Mouse (Mus musculus) thymus, postnatal 36 days (tissue): Measurements from ENCODE around the gene Kif20b.

Experiments used
- DNase-seq, 2 experiments: peaks; one replicate each; pipeline ENCODE4 v3.0.0; 2022; ENCODE audit warnings: mixed read lengths in 2 of 2

Gene Kif20b

GRCm38 (mm10) chr19:34921652-34922602 lies at the start of gene Kif20b:
Gene Kif20b (plus strand): TSS chr19:34922361.
- DNase-seq = peak; percentile 94

DNA sequence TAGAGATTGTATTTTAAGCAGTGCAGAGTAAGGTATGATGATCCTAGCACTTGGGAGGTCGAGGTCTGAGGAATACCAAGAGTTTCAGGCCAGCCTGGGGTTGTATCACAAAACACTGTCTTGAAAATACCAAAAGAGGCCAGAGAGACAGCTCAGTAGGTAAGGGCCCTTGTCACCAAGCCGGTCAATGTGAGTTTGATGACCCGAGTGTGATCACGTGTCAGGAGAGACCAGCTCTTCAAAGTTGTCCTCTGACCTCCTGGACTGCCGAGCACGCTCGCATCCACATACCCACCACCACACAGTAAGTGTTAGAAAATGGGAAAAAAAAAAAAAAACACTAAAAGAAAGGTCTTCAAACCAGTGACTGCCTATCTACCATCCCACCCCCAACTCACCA lies 45.5 kb upstream of the Kif20b start:
- no peak for DNase-seq

DNA sequence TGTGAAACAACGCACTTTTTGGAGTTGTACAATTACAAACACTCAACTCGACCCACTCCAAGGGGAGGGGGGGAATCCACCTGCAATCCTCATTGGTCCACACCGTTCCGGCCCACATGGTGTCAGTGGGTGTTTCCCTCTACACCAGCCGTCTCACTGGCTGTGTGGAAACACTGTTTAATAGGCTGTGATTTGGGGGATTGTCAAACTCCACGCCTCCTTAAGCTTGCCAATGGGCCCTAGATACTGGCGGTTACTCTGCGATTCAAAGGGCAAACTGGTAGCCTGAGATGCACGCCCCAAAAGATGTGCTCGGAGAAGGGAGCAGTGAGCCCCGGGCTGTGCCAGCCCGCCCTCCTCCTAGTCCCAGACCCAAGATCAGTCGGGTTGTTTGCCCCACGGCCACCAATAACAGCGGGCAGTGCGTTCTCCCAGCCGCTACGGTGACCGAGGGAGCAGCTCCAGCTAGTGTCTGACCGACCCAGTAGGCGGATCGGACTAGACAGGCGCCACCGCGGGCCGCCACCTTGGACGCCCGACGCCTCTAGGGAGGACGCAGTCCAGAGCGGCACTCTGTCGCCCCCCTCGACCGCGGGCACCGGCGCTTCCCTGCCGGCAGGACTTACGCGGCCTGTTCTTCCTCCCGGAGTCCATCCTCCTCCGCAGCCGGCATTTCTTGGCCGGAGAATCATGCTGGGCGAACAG lies 44.1 kb upstream of the Kif20b start:
- peak; percentile 72 to 73 for DNase-seq

- peak; percentile 69 to 70 for DNase-seq
Observed at GRCm38 (mm10) chr19:34878603-34879541, 43.3 kb upstream of the Kif20b start, which contains the start of gene Pank1. Gene Pank1 (minus strand): TSS chr19:34879455.

DNA sequence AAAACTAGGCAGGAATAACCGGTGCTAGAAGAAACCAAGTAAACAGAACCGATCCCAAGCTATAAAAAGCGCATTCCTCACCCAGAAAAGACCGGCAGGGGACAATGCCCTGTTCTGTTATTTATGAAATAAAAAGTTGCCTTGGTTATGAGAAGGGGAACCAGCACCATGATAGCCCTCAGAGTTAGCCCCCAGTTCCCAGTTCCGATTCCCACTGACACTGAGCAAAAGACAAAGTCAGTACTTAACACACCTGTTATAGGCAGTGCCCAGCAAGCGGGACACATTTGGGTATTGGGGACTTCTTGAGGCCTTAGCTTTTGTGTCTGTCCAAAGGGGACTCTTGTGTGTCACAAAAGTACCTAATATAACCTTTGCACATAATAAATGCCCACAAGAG lies 42.5 kb upstream of the Kif20b start:
- DNase-seq = no peak

DNA sequence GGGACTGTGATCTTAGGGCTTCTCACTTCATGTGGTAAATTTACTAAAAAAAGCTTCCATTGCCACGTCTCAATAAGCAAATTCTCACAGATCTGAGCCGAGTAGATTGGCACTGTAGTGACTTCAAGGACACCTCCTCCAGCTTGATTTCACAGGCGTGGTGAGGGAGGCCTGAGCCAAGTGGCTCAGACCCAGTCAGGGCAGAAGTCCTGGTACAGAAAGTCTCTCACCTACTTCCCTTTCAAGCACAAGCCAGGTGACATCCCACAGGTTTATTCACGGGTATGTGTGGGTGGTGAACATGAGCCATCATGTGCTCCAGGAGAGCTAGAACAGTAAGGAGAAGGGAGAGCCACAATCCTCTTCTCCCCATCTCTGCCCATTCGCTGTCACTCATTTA lies 41.0 kb upstream of the Kif20b start:
- no peak for DNase-seq

DNA sequence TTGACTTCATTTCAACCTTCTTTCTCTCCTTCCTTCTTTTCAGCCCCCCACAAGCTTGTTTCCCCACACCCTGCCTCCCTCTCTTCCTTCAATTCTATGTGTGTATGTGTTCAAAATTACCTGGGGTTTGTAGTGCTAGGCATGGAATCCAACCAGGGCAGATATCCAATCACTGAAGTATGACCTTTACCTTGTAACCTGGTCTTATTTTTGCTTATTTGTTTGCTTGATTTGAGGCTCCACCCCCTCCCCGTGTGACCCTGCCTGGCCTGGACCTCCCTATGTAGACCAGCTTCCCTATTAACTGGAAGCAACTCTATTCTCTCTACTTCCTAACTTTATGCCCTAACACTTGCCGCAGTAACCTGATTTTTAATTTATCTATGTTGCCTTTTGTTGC lies 39.7 kb upstream of the Kif20b start:
- no peak for DNase-seq

DNA sequence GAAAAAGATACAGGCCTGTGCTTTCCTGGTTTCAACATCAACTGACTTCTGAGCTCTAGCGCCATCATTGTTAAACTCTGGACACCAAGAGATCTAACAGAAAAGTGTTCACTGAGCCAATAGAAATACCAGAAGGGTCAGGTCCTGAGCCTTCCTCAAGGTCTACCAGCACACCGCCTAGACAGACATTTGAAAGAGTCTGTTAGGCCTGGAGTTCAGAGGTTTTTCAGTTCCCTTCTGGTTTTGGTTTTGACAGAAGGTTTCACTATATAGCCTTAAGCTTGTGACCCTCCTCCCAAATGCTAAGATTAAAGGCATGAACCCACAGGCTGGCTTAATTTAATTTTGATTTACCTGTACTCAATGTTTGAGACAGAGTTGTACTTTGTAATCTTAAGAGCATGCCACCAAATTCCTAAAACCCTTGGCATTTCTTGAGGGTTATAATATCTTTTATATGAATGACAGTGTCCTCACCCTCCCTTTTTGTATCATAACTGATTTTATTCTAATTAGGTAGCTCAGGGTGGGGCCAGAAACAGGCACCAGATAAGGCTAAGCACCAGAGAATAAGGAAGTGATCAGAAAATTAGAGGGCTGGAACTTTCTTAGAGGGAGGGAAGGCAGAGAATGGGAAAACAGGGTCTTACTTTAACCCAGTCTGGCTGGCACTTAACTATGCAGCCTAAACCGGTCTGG lies 38.5 kb upstream of the Kif20b start:
- DNase-seq = no peak

- no peak for DNase-seq
Observed at GRCm38 (mm10) chr19:34886324-34886723, 35.8 kb upstream of the Kif20b start.

DNA sequence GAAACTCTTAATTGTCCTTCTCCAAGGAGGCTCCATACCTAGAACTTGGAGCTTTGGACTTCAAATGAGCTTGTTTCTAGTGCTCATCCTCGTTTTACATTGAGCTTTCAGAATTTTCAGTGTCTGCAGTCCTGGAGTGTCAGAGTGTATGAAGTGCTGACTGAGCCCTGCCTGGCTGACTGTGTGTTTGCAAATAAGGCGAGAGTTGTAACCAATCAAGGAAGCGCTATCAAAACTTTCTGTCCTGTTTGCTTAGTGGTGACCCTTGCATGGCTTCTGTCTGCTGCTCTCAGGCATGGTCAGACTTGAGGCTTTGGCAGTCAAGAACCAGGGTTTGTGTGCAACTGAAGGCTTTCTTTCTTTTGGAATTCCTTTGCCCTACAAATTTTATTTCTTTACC lies 31.2 kb upstream of the Kif20b start:
- DNase-seq = no peak

DNA sequence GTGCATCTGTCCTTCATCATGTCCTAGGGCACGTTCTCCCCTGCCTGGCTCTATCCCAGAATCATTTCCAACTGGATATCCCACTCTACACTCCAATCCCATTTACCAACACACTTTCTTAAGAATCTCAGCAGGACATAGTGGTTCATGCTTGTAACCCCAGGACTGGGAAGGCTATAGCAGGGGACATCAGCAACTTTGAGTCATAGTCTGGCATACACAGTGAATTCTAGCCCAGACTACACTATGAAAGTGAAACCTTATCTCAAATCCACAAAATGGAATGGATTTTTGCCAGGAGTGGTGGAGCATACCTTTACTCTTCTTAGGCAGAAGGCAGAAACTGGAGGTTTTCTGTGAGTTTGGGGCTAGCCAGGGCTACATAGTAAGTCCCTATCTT lies 30.6 kb upstream of the Kif20b start:
- no peak for DNase-seq

DNA sequence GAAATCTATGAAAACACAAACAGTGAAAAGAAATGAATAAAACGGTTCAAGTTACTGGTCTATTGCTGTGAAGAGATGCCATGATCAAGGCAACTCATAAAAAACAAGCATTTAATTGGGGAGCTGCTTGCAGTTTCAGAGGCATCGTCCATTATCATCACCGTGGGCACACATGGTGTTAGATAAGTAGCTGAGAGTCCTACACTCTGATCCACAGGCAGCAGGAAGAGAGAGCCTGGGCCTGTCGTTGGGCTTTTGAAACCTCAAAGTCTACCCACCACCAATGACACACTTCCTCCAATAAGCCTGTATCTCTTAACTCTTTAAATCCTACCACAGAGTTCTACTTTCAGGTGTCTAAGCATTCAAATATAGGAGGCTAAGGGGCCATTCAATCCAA lies 27.1 kb upstream of the Kif20b start:
- no peak for DNase-seq

DNA sequence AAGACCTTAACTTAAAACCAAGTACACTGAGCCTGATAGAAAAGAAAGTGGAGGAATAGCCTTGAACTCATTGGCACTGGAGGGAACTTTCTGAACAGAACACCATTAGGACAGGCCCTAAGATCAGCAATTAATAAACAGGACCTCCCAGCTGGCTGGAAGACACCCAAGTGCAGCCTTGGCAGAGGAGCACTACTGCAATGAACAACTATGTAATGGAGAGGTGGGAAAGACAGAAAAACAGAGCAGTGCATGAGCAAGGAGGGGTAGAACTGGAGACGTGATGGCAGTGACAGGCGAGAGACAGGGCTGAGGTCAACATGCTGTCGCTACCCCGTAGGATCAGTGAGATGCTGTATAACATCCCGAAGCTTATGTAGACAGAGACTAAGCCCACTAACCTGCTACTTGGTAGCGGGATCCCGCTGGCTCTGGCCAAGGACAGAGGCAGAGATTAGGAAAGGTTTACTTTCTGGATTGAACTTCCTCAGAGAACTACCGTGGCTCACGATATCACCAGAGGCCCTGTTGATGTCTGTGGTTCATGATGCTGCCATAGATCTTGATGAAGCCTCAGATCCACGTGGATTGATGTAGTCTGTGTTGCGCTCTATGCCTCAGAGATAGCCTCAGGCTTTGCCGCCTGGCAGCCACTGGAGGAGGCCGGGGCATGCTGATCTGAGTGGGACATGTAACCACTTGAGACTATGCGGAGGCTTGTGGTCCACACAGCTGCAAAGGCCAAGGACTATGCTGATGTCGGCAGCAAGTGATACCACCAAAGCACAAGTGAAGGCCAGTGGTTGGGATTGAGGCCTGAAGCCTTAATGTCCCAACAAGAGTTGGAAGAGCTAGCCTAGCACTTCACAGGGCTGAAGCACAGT lies 24.8 kb upstream of the Kif20b start:
- no peak for DNase-seq

- DNase-seq = no peak
Observed at GRCm38 (mm10) chr19:34898941-34899340, 23.2 kb upstream of the Kif20b start.

DNA sequence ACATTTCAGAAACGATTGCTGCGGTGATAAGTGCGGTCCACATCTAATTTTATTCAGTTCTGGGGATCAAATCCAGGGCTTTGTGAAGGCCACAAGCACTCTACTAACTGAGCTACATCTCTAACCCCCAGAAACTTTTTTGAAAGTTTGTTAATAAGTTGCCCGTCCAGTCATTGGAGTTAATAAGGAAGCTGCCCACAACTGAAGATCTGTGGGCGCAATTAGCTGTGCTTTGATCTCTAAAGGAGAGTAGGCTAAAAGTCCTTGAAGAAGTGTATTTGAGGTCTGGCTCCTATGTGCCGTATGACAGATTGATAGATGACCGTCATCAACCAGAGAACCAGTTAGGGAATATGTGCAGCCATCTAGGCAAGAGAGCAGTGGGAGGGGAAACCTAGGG lies 20.9 kb upstream of the Kif20b start:
- DNase-seq = no peak

DNA sequence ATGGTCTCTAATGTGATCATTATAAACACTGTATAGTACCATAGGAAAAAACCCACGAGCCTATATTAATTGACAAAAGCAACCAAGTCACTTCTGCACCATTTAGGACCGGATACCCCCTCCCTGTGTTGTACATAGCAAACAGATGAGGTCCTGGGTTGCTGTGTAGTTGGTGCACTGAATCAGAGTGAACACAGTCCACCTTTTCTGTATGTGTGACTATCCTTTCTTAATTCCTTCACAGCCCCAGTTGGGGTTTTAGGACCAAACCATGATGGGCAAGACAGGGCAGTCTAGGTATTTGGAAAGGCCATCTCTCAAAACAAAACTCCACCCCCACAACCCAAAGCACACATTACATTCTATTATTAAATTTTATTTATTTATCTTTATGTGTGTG lies 20.4 kb upstream of the Kif20b start:
- no peak for DNase-seq

DNA sequence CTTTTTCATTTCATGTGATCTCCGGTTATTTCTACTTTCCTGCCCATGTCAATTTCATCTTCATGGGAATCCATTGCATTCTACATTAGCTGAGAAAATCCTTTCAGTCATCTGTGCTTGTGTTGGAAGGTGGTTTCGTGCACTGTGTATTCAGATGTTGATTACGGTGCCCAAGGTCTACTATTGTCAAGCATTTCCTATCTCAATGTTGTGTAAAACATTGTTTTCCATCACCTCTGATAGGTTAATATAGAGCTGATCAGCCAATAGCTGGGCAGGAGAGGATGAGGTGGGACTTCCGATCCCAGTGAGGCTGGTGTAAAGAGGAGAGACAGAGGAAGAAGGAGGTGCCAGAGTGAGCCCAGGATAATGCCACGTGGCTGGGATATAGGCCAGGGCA lies 18.1 kb upstream of the Kif20b start:
- DNase-seq = no peak

- DNase-seq = no peak
Observed at GRCm38 (mm10) chr19:34905424-34905823, 16.7 kb upstream of the Kif20b start.

- DNase-seq = no peak
Observed at GRCm38 (mm10) chr19:34906772-34907171, 15.4 kb upstream of the Kif20b start.

DNA sequence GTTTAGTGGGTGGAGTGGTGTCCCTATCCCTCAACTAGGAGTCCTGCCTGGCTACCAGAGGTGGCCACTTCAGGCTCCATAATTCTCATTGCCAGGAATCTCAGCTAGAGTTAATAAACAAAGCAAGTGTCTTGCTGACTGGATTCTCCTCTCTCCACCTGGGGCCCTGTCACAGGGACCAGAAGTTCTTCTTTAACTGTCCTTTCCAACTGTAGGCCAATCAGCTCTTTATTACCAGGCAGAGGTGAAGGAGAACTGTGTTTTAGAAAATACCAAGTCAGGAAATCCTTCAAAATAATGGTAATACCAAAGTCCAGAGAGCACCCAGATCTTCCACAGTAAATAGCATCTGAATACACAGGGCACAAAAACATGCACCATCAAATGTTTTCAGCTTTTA lies 9.8 kb upstream of the Kif20b start:
- no peak for DNase-seq

- DNase-seq = no peak
Observed at GRCm38 (mm10) chr19:34920066-34920465, 2.1 kb upstream of the Kif20b start.
